Mouse (Mus musculus) embryonic facial prominence, embryonic 13.5 days (tissue): ENCODE data around the gene Vmn2r89. TPM values are rescaled to one million over a fixed set of nuclear protein-coding genes. Genes with fewer than 3 reads are reported as not detected.
A peak's percentile ranks its signal among the peaks of the same experiment; 100 is the strongest.
"Not testable (repeated sequence)": the region's sequence is repeated elsewhere in the genome, so short reads cannot be mapped to it uniquely, and the experiment has no call there.

ENCODE experiments used
- ATAC-seq: fragments of 200-750 bp; cut with Nextera tagmentation; 2 replicates; pipeline ENCODE4 v1.8.0; 2017; ENCODE audit warnings: low read depth; ENCODE audit not compliant: insufficient number of reproducible peaks, insufficient read depth, low FRiP score, low TSS enrichment
- H3K27ac ChIP-seq: fragments of 300-500 bp; sonication (generic); 2 replicates; pipeline ENCODE4 v1.5.1; 2015; ENCODE audit warnings: moderate library complexity, mild to moderate bottlenecking, inconsistent platforms
- H3K27me3 ChIP-seq: fragments of 300-500 bp; sonication (generic); 2 replicates; pipeline ENCODE4 v1.6.1; 2015; ENCODE audit warnings: mild to moderate bottlenecking, inconsistent platforms
- H3K36me3 ChIP-seq: fragments of 300-500 bp; sonication (generic); 2 replicates; pipeline ENCODE4 v1.6.1; 2015; ENCODE audit warnings: mild to moderate bottlenecking, inconsistent platforms
- H3K4me1 ChIP-seq: fragments of 300-500 bp; sonication (generic); 2 replicates; pipeline ENCODE4 v1.6.1; 2015; ENCODE audit warnings: inconsistent platforms
- H3K4me2 ChIP-seq: fragments of 300-500 bp; sonication (generic); 2 replicates; pipeline ENCODE4 v1.6.1; 2015; ENCODE audit warnings: moderate library complexity, mild to moderate bottlenecking, inconsistent platforms
- H3K4me3 ChIP-seq: fragments of 300-500 bp; sonication (generic); 2 replicates; pipeline ENCODE4 v1.5.1; 2015; ENCODE audit warnings: mild to moderate bottlenecking, inconsistent platforms
- H3K9ac ChIP-seq: fragments of 300-500 bp; sonication (generic); 2 replicates; pipeline ENCODE4 v1.6.1; 2015; ENCODE audit warnings: mild to moderate bottlenecking, inconsistent platforms
- H3K9me3 ChIP-seq: fragments of 300-500 bp; sonication (generic); 2 replicates; pipeline ENCODE4 v1.6.1; 2016; ENCODE audit warnings: inconsistent platforms
- WGBS: fragments of 180-500 bp; shearing (Covaris S2); methylation state at CpG from one replicate; pipeline ENCODE4 v1.1.7; 2015; ENCODE audit warnings: mixed read lengths; 5-methylcytosine and 5-hydroxymethylcytosine counted together
- polyA plus RNA-seq: library from polyadenylated mRNA; unstranded; fragments of >200 nt; fragmentation: Nextera tagmentation; extraction: Ambion mirVana; gene quantifications from 2 replicates; pipeline ENCODE4 v1.2.1, GENCODE M21; 2015

Gene Vmn2r89
- not detected in 2 replicates for polyA plus RNA-seq

GRCm38 (mm10) chr14:51451557-51451956 is at the start of gene Vmn2r89:
Vmn2r89 (plus strand) TSS chr14:51451857.
- not testable (repeated sequence) for H3K9me3 ChIP-seq, H3K4me2 ChIP-seq, H3K27me3 ChIP-seq, H3K27ac ChIP-seq, H3K9ac ChIP-seq, H3K4me1 ChIP-seq, H3K4me3 ChIP-seq, ATAC-seq, H3K36me3 ChIP-seq
- WGBS, result 73% methylated on average over 2 of the region's 2 CpGs

DNA sequence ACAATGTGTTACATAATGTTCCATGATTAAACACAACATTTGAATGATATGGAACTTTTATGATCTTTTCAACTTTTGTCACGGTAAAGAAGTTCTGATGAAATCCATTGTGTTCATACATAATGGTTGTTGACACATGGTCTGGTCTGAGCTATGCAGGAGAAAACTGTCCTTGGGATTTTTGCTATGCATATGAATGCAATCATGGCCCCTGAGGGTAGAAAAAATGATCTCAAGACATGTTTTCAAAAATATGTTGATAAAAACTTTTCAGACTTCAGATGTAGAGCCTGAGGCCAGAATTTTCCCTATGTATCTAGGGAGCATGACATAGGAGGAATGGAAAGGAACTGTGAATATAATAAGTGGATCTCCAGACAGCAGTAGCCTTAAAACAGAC is 41.1 kb upstream of the Vmn2r89 start, which contains the start of gene Vmn2r88:
TSS of gene Vmn2r88 (plus strand) at position 301 of the 400 bp plus-strand sequence.
- 81% methylated on average over 1 of the region's 1 CpGs for WGBS
- Histone ChIP-seq H3K4me1 (no peaks in the 10 kb centered on the region), H3K4me3 (no peak within 1 kb of the TSS), H3K9me3 (no peaks in the 10 kb centered on the region), H3K4me2 (no peak within 1 kb of the TSS), H3K9ac (no peak within 1 kb of the TSS), H3K36me3 (no peaks in the 10 kb centered on the region), H3K27me3 (no peaks in the 10 kb centered on the region), H3K27ac (no peak within 1 kb of the TSS)
- no peak for ATAC-seq

DNA sequence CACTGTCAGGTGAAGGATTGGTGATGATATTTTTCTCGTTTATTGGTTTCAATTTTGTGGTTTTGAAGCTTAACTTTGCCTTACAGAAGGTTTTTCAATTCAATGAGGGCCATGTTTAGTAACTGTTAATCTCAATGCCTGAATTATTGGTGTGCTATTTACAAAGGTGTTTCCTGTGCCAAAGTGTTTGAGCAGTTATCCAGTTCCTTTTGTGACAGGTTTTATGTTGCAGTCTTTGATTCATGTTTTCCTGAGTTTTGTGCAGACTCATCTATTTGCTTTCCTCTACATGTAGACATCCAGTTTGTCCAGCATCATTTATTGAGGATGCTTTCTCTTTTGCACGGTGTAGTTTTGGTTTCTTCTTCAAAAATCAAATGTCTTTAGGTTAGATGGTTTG is 27.8 kb upstream of the Vmn2r89 start:
- H3K9me3 ChIP-seq, result no peaks in the 10 kb centered on the region
- no peaks in the 10 kb centered on the region for H3K4me1 ChIP-seq
- ATAC-seq, result no peak
- 64% methylated on average over 2 of the region's 2 CpGs for WGBS
- no peak overlapping the region for H3K4me3 ChIP-seq
- no peak overlapping the region for H3K4me2 ChIP-seq
- no peak overlapping the region for H3K27ac ChIP-seq
- H3K9ac ChIP-seq, result no peak overlapping the region
- H3K27me3 ChIP-seq, result no peaks in the 10 kb centered on the region
- H3K36me3 ChIP-seq, result no peaks in the 10 kb centered on the region

- H3K27ac ChIP-seq, H3K27me3 ChIP-seq, H3K4me1 ChIP-seq, H3K9ac ChIP-seq, H3K9me3 ChIP-seq, H3K36me3 ChIP-seq, H3K4me3 ChIP-seq, H3K4me2 ChIP-seq, ATAC-seq: not testable (repeated sequence)
Measured at GRCm38 (mm10) chr14:51430138-51430537, 21.5 kb upstream of the Vmn2r89 start.

GRCm38 (mm10) chr14:51434546-51434945 is 17.1 kb upstream of the Vmn2r89 start:
- no peak overlapping the region for H3K4me2 ChIP-seq
- WGBS, result 93% methylated on average over 16 of the region's 16 CpGs
- no peaks in the 10 kb centered on the region for H3K27me3 ChIP-seq
- H3K4me1 ChIP-seq, result no peaks in the 10 kb centered on the region
- no peak overlapping the region for H3K4me3 ChIP-seq
- H3K9me3 ChIP-seq, result peaks cover 12% of the 10 kb centered on the region
- H3K36me3 ChIP-seq, result no peaks in the 10 kb centered on the region
- H3K9ac ChIP-seq, result no peak overlapping the region
- ATAC-seq, result peak; percentile 56
- no peak overlapping the region for H3K27ac ChIP-seq

GRCm38 (mm10) chr14:51435020-51435419 is 16.6 kb upstream of the Vmn2r89 start:
- peak; percentile 32; the same call in 1 of the 2 replicates for ATAC-seq
- no peaks in the 10 kb centered on the region for H3K4me1 ChIP-seq
- peaks cover 12% of the 10 kb centered on the region for H3K9me3 ChIP-seq
- H3K9ac ChIP-seq, result no peak overlapping the region
- no peaks in the 10 kb centered on the region for H3K27me3 ChIP-seq
- WGBS, result 98% methylated on average over 26 of the region's 26 CpGs
- no peak overlapping the region for H3K4me2 ChIP-seq
- H3K27ac ChIP-seq, result no peak overlapping the region
- no peak overlapping the region for H3K4me3 ChIP-seq
- H3K36me3 ChIP-seq, result no peaks in the 10 kb centered on the region

DNA sequence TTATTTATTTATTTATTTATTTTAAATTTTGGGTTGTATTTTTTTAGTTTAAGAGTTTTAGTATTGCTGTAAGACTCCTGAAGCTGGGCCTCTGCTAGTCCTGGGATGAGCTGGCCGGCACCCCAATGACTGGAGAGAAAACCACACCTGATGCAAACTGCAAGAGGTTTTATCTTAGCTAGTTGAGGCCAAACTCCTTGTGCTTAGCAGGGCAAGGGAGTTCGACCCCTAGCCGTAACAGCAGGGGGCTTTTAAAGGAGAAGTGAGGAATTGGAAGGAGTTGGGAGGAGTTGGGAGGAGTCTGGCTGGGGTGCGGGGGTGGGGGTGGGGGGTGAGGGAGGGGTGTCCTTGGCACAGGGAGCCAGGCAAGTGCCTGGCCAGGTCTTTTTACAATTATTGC is 12.7 kb upstream of the Vmn2r89 start:
- Histone ChIP-seq H3K36me3 (no peaks in the 10 kb centered on the region), H3K9ac (no peak overlapping the region), H3K27me3 (no peaks in the 10 kb centered on the region), H3K4me3 (no peak overlapping the region), H3K4me1 (no peaks in the 10 kb centered on the region), H3K4me2 (no peak overlapping the region), H3K9me3 (peaks cover 12% of the 10 kb centered on the region), H3K27ac (no peak overlapping the region)
- no peak for ATAC-seq
- 85% methylated on average over 4 of the region's 4 CpGs for WGBS

- H3K36me3 ChIP-seq, H3K4me2 ChIP-seq, H3K4me1 ChIP-seq, ATAC-seq, H3K4me3 ChIP-seq, H3K27ac ChIP-seq, H3K9ac ChIP-seq, H3K27me3 ChIP-seq, H3K9me3 ChIP-seq: not testable (repeated sequence)
- 82% methylated on average over 10 of the region's 10 CpGs for WGBS
Measured at GRCm38 (mm10) chr14:51480278-51480677, 28.6 kb downstream of the Vmn2r89 start.

DNA sequence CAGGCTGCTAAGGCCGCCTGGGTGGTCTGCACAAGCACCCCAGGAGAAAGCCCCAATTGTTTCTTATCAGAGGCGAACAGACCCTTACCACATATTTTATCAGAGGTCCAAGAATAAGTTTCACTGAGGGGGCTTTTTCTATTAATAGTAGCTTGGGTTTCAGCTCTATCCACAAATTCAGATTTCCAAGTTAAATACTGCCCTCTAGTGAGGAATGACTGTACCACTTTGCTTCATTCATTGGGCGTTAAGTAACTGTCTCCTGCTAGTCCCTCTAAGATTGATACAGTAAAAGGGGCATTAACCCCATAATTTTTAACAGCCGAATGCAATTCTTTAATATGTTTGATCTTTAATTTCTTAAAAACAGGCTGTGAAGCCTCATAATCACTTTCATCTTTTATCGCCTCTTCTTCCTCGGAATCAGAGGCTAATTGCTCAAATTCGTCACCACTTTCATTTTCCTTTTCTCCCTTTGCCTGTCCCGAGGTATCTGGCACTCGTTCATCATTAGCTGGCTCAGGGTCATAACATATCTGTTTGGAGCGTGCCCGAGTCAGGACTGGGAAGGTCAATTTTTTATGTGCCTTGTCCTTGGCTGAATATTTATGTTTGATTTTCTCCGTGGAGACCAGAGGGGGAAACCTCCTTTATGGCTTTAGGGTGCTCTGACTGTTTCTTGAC is 29.8 kb downstream of the Vmn2r89 start:
- H3K4me2 ChIP-seq, H3K36me3 ChIP-seq, H3K27ac ChIP-seq, H3K9ac ChIP-seq, H3K4me3 ChIP-seq, H3K9me3 ChIP-seq, H3K27me3 ChIP-seq, H3K4me1 ChIP-seq, ATAC-seq: not testable (repeated sequence)
- WGBS, result 90% methylated on average over 12 of the region's 12 CpGs

DNA sequence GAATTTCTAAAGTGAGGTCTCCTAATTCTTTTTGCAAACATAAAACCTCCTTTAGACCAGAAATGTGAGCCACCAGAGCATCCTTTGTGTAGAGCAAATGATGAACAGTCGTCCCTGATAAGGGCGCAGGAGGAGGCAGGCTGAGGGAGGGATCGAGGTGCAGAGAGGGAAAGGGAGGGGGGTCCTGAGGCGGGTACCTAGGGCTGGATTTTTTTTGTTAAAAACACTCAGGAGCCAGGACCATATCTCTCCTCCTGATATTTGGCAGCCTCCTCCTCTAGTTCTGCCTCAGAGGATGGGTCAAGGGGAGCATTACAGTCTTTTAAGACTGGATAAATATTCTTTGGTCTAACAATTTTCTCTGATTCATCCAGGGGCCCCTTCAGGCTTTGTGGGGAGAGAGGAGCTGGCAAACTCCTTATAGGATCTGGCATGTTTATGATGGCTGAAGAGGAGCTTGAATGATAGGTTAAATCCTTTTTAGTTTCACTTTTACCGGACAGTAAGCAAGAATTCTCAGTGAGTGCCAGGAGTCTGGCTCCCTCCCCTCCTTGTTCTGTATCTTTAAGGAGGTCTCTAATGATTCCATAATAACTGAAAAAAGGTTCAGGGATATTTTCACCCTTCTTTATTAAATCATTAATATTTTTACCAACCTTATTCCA is 30.5 kb downstream of the Vmn2r89 start:
- no peak for ATAC-seq
- Histone ChIP-seq H3K4me3 (no peak overlapping the region), H3K9ac (no peak overlapping the region), H3K27me3 (no peaks in the 10 kb centered on the region), H3K27ac (no peak overlapping the region), H3K4me1 (no peaks in the 10 kb centered on the region), H3K9me3 (no peaks in the 10 kb centered on the region), H3K36me3 (no peaks in the 10 kb centered on the region), H3K4me2 (no peak overlapping the region)
- WGBS, result 80% methylated on average over 5 of the region's 5 CpGs

- not testable (repeated sequence) for H3K27me3 ChIP-seq, H3K36me3 ChIP-seq, H3K9ac ChIP-seq, H3K27ac ChIP-seq, ATAC-seq, H3K9me3 ChIP-seq, H3K4me3 ChIP-seq, H3K4me1 ChIP-seq, H3K4me2 ChIP-seq
- 70% methylated on average over 10 of the region's 10 CpGs for WGBS
Measured at GRCm38 (mm10) chr14:51482971-51483381, 31.3 kb downstream of the Vmn2r89 start.

DNA sequence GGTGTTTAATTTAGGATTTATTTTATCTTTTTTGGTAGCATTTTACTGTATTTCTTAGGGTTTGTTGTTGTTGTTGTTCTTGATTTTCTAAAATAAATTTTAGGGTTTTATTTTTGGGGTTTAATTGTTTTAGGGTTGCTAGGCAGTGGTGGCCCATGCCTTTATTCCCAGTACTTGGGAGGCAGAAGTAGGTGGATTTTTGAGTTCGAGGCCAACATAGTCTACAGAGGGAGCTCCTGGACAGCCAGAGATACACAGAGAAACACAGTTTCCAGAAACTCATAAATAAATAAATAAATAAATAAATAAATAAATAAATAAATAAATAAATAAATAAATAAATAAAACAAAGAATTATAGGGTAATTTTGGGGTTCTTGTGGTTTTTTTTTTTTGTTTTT is 32.0 kb downstream of the Vmn2r89 start:
- Histone ChIP-seq H3K27me3 (no peaks in the 10 kb centered on the region), H3K9ac (no peak overlapping the region), H3K4me3 (no peak overlapping the region), H3K27ac (no peak overlapping the region), H3K4me2 (no peak overlapping the region), H3K9me3 (no peaks in the 10 kb centered on the region), H3K4me1 (no peaks in the 10 kb centered on the region), H3K36me3 (no peaks in the 10 kb centered on the region)
- 95% methylated on average over 1 of the region's 1 CpGs for WGBS
- ATAC-seq, result no peak
